Mouse (Mus musculus): ENCODE results near the gene Olfr889. TPM values are rescaled to one million over a fixed set of nuclear protein-coding genes. Genes with fewer than 3 reads are reported as not detected.

Gene Olfr889
- not detected in 2 replicates for polyA plus RNA-seq (2012; rRNA removed; ENCODE audit: low replicate concordance)

DNA sequence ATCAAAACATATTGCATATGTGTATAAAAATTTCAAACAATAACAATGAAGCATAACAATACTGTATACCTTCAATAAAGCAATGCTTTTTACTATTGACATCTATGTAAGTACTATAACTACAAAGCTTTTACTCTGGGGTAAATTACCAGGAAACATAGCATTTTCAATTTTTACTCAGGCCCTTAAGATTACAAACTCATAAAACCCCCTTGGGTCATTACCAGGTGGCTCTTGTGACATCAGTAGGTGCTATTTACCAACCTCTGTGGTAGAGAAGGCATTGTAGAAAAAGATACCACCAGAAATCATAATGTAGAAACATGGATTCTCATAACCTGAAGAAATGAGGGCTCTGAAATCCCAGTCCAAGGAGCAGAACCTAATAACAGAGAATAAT, at the start of gene Olfr889:
Gene Olfr889, plus strand, starts transcription at position 301 of the 400 bp plus-strand sequence.

DNA sequence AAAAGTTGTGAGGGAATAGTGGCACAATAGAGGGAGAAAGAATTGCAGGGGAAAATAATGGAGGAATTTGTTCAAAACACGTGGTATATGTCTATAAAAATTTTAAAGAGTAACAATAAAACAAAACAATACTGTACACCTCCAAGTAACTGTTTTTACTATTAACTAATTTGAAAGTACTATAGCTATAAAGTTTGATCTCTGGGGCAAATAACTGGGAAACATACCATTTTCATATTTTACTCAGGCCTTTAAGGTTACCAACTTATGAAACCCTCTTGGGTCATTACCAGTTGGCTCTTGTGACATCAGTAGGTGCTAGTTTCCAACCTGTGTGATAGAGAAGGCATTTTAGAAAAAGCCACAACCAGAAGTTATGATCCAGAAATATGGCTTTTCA, 31.2 kb upstream of the Olfr889 start, which contains the start of gene Olfr887:
Gene Olfr887, plus strand, starts transcription at position 301 of the 400 bp plus-strand sequence.

DNA sequence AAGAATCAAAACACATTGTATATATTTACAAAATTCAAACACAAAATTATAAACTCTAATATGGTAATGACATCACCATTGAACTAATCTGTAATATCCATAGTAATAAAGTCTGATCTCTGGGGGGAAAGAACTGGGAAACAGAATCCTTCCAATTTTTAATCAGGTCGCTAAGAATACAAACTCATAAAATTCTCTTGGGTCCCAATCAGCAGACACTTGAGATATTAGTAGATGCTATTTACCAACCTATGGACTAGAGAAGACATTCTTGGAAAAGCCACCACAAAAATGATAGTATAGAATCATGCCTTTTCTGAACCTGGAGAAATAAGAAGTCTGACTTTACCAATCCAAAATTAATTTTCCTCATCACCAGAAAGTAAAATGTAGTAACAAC, 7.2 kb upstream of the Olfr889 start, which contains the start of gene Olfr888:
Gene Olfr888, plus strand, starts transcription at position 301 of the 400 bp plus-strand sequence.

DNA sequence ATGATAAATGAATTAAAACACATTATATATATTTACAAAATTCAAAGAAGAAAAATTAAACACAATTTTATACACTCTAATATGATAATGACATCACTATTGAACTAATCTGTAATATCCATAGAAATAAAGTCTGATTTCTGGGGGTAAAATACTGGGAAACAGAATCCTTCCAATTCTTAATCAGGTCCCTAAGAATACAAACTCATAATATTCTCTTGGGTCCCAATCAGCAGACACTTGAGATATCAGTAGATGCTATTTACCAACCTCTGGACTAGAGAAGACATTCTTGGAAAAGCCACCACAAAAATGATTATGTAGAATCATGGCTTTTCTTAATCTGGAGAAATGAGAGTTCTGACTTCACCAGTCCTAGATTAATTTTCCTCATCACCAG, 27.2 kb downstream of the Olfr889 start, which contains the start of gene Olfr890:
Gene Olfr890, plus strand, starts transcription at position 301 of the 400 bp plus-strand sequence.

Other genes with a start within 250 kb of the Olfr889 start
- gene Olfr145, start 218.5 kb upstream of the Olfr889 start, polyA plus RNA-seq (2012; rRNA removed; ENCODE audit: low replicate concordance), result not detected in 2 replicates
- gene Olfr878, start 197.4 kb upstream of the Olfr889 start, polyA plus RNA-seq (2012; rRNA removed; ENCODE audit: low replicate concordance), result not detected in 2 replicates
- gene Olfr881, start 123.4 kb upstream of the Olfr889 start, polyA plus RNA-seq (2012; rRNA removed; ENCODE audit: low replicate concordance), result not detected in 2 replicates
- gene Olfr883, start 89.4 kb upstream of the Olfr889 start, polyA plus RNA-seq (2012; rRNA removed; ENCODE audit: low replicate concordance), result not detected in 2 replicates
- not detected in 2 replicates for gene Olfr884, start 68.6 kb upstream of the Olfr889 start, polyA plus RNA-seq (2012; rRNA removed; ENCODE audit: low replicate concordance)
- not detected in 2 replicates for gene Olfr885, start 53.9 kb upstream of the Olfr889 start, polyA plus RNA-seq (2012; rRNA removed; ENCODE audit: low replicate concordance)
- not detected in 2 replicates for gene Olfr887, start 31.1 kb upstream of the Olfr889 start, polyA plus RNA-seq (2012; rRNA removed; ENCODE audit: low replicate concordance)
- gene Olfr888, start 7.1 kb upstream of the Olfr889 start, polyA plus RNA-seq (2012; rRNA removed; ENCODE audit: low replicate concordance), result not detected in 2 replicates
- gene Olfr890, start 27.3 kb downstream of the Olfr889 start, polyA plus RNA-seq (2012; rRNA removed; ENCODE audit: low replicate concordance), result not detected in 2 replicates
- not detected in 2 replicates for gene Olfr891, start 65.6 kb downstream of the Olfr889 start, polyA plus RNA-seq (2012; rRNA removed; ENCODE audit: low replicate concordance)
- gene Olfr893, start 93.2 kb downstream of the Olfr889 start, polyA plus RNA-seq (2012; rRNA removed; ENCODE audit: low replicate concordance), result not detected in 2 replicates
- not detected in 2 replicates for gene Olfr894, start 102.9 kb downstream of the Olfr889 start, polyA plus RNA-seq (2012; rRNA removed; ENCODE audit: low replicate concordance)
- gene Olfr143, start 137.6 kb downstream of the Olfr889 start, polyA plus RNA-seq (2012; rRNA removed; ENCODE audit: low replicate concordance), result not detected in 2 replicates
- gene Olfr895, start 152.7 kb downstream of the Olfr889 start, polyA plus RNA-seq (2012; rRNA removed; ENCODE audit: low replicate concordance), result not detected in 2 replicates
- not detected in 2 replicates for gene Olfr896-ps1, start 175.9 kb downstream of the Olfr889 start, polyA plus RNA-seq (2012; rRNA removed; ENCODE audit: low replicate concordance)
- not detected in 2 replicates for gene Olfr25, start 213.9 kb downstream of the Olfr889 start, polyA plus RNA-seq (2012; rRNA removed; ENCODE audit: low replicate concordance)
- not detected in 2 replicates for gene Olfr898, start 233.2 kb downstream of the Olfr889 start, polyA plus RNA-seq (2012; rRNA removed; ENCODE audit: low replicate concordance)

Measured in duodenum, adult 2 months (tissue).